Mouse (Mus musculus) myocyte (in vitro differentiated cells): Measurements from ENCODE around the gene Msh3. TPM values are rescaled to one million over a fixed set of nuclear protein-coding genes. Genes with fewer than 3 reads are reported as not detected.
"Not testable (repeated sequence)": the region's sequence is repeated elsewhere in the genome, so short reads cannot be mapped to it uniquely, and the experiment has no call there.

Experiments
- H3K27me3 ChIP-seq: one replicate; pipeline ENCODE4 v1.6.1; 2011; ENCODE audit not compliant: control insufficient read depth, insufficient read depth, insufficient read length
- H3K36me3 ChIP-seq: one replicate; pipeline ENCODE4 v1.6.1; 2011; ENCODE audit not compliant: control insufficient read depth, insufficient read depth
- H3K4me2 ChIP-seq: one replicate; pipeline ENCODE4 v1.6.1; 2011; ENCODE audit warnings: low read depth, control low read depth
- H3K4me3 ChIP-seq: one replicate; pipeline ENCODE4 v1.5.1; 2011; ENCODE audit warnings: mild to moderate bottlenecking, control low read depth, moderate library complexity
- H3K79me2 ChIP-seq: one replicate; pipeline ENCODE4 v1.6.1; 2011; ENCODE audit not compliant: control insufficient read depth, insufficient read depth
- H3ac ChIP-seq: one replicate; pipeline ENCODE4 v1.6.1; 2011; ENCODE audit not compliant: control insufficient read depth, insufficient read length
- CEBPB ChIP-seq: IDR thresholded peaks from 2 replicates; pipeline ENCODE4 v1.6.1; 2011; ENCODE audit warnings: mild to moderate bottlenecking, moderate library complexity; ENCODE audit not compliant: poor library complexity, insufficient read depth, severe bottlenecking
- E2F4 ChIP-seq: IDR thresholded peaks from one replicate; pipeline ENCODE4 v1.6.1; 2011; ENCODE audit warnings: mild to moderate bottlenecking, control low read depth, moderate library complexity; ENCODE audit not compliant: insufficient read depth
- MAX ChIP-seq: IDR thresholded peaks from one replicate; pipeline ENCODE4 v1.6.1; 2011; ENCODE audit warnings: low read depth, mild to moderate bottlenecking, control low read depth
- MYOD1 ChIP-seq, 3 experiments: IDR thresholded peaks; one replicate each; pipeline ENCODE4 v1.6.1; 2011; ENCODE audit warnings: control low read depth in 2 of 3, low read depth in 2 of 3, mild to moderate bottlenecking in 2 of 3, moderate library complexity in 1 of 3; ENCODE audit not compliant: insufficient read length in 2 of 3, control insufficient read depth in 1 of 3
- MYOG ChIP-seq, 3 experiments: IDR thresholded peaks; one replicate each; pipeline ENCODE4 v1.6.1; 2011; ENCODE audit warnings: control low read depth in 2 of 3, low read depth in 2 of 3, mild to moderate bottlenecking in 2 of 3; ENCODE audit not compliant: insufficient read length in 2 of 3, control insufficient read depth in 1 of 3, insufficient read depth in 1 of 3
- POLR2A ChIP-seq: IDR thresholded peaks from one replicate; pipeline ENCODE4 v1.6.1; 2011; ENCODE audit warnings: low read depth, mild to moderate bottlenecking, control low read depth, moderate library complexity; ENCODE audit not compliant: insufficient read length
- POLR2AphosphoS2 ChIP-seq: IDR thresholded peaks from one replicate; pipeline ENCODE4 v1.6.1; 2011; ENCODE audit warnings: low read depth, control low read depth; ENCODE audit not compliant: insufficient read length
- REST ChIP-seq: IDR thresholded peaks from one replicate; pipeline ENCODE4 v1.6.1; 2011; ENCODE audit warnings: mild to moderate bottlenecking, control low read depth, moderate library complexity; ENCODE audit not compliant: insufficient read depth, insufficient read length
- SRF ChIP-seq: IDR thresholded peaks from one replicate; pipeline ENCODE4 v1.6.1; 2011; ENCODE audit warnings: low read depth; ENCODE audit not compliant: control insufficient read depth, insufficient read length
- TCF12 ChIP-seq: IDR thresholded peaks from one replicate; pipeline ENCODE4 v1.6.1; 2011; ENCODE audit warnings: mild to moderate bottlenecking, control low read depth; ENCODE audit not compliant: poor library complexity, insufficient read depth, severe bottlenecking
- TCF3 ChIP-seq: IDR thresholded peaks from one replicate; pipeline ENCODE4 v1.6.1; 2011; ENCODE audit warnings: low read depth, control low read depth; ENCODE audit not compliant: insufficient read length
- USF1 ChIP-seq: IDR thresholded peaks from one replicate; pipeline ENCODE4 v1.6.1; 2011; ENCODE audit warnings: low read depth, mild to moderate bottlenecking, control low read depth, moderate library complexity
- polyA plus RNA-seq: library from polyadenylated mRNA; unstranded; fragments of >200 nt; fragmentation: generic; extraction: Trizol; gene quantifications from one replicate; pipeline ENCODE4 v1.2.1, GENCODE M21; 2012; ENCODE audit warnings: missing spikeins

Msh3 gene
- polyA plus RNA-seq, 1 experiment = 2.5 TPM

DNA sequence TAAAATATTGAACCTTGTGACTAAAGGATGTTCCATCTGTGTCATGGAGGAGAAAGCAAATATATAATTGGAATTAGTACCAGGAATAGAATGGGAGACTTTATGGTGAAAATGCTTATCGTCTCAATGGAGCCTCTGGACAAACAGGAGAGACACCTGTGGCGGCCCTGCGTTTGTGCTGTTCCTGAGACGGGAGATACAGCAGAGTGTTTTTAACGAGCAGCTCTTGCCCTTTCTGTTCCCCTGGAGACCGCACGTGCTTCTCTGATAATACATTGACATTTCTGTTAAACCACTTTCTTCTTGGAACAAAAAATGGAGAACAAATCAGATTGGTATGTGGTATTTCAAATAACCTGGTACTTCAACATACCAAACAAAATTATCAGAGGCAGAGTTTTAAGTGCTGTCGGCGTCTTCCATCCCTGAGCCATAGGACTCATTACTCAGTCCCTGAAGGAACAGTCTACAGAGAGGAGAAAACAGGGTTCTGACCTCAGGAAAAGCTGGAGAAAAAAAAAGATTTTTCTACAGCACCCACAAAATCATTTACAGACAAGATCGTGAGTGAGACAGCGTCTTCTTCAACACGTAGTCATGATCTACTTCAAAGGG lies 38.4 kb upstream of the Msh3 start:
- Histone ChIP-seq H3K4me3 (no peak overlapping the region), H3K36me3 (no peaks in the 10 kb centered on the region), H3K27me3 (no peaks in the 10 kb centered on the region), H3K4me2 (no peak overlapping the region), H3K79me2 (no peaks in the 10 kb centered on the region), H3ac (no peak overlapping the region)
- TF ChIP-seq SRF (no peak), MYOG (IDR thresholded peaks at IDR 0.05; ENCODE audit: control insufficient read depth in 1 of 3, insufficient read depth in 1 of 3, insufficient read length in 2 of 3, low read depth in 2 of 3) (no peak), REST (no peak), MYOD1 (IDR thresholded peaks at IDR 0.05; ENCODE audit: control insufficient read depth in 1 of 3, insufficient read length in 2 of 3, low read depth in 2 of 3) (no peak), MAX (no peak), USF1 (no peak), CEBPB (no peak), POLR2A (no peak), TCF3 (no peak), E2F4 (no peak), POLR2AphosphoS2 (no peak), TCF12 (no peak)

DNA sequence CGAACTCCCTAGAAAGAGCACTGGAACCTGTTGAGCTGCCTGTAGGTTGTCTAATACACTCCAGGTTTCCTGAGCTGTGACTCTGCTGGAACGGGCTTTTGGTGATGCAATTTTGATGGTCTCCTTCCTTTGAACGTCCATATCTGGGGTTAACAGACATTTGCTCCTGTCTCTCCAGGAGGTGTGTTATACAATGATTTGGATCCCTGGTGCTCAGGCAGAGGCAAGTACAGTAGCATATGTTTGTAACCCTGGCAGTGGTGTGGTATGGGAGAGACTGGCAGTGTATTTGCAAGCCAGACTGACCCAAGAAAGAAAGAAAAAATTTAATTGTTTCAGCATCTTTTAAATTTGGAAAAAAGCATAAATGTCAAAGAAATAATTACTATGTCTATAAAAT lies 32.6 kb upstream of the Msh3 start:
- Histone ChIP-seq H3K4me3 (no peak overlapping the region), H3K4me2 (no peak overlapping the region), H3K27me3 (no peaks in the 10 kb centered on the region), H3K79me2 (no peaks in the 10 kb centered on the region), H3ac (no peak overlapping the region), H3K36me3 (no peaks in the 10 kb centered on the region)
- TF ChIP-seq E2F4 = no peak
- no peak for TF ChIP-seq CEBPB

DNA sequence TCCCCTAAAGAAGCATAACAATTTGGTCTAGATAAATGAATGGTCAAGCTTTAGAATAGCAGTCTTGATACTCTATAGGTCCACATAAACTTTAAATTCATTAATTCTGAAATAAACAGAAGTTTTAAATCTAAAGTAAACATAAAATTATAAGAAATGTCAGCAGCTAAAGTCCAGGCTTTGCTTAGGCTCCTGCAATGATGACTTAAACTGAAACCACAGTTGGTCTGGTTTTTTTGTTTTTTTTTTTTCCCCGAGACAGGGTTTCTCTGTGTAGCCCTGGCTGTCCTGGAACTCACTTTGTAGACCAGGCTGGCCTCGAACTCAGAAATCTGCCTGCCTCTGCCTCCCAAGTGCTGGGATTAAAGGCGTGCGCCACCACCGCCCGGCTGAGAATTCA lies 16.7 kb upstream of the Msh3 start:
- H3K27me3 ChIP-seq, H3K79me2 ChIP-seq, H3K4me2 ChIP-seq, H3ac ChIP-seq, H3K36me3 ChIP-seq, H3K4me3 ChIP-seq: not testable (repeated sequence)

DNA sequence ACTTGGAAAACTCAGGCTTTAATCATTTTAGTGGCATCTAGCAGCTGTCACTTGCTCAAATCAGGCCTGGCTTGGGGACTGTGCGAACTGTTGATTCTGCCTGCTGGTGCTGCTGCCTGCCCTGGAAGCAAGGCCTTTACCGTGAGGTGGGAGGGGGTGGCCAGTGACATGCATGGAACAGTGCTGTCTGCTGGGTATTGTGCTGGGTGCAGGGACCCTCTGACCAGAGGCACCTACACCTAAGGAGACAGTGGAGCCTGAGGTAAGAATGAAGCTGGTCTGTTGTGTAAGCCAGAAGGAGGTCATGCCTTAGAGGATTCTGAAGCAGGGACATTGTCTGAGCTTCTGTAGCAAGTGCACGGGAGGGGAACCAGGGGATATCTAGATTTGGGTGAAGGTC lies 16.0 kb upstream of the Msh3 start:
- no peak overlapping the region for H3K4me2 ChIP-seq
- H3K79me2 ChIP-seq = no peaks in the 10 kb centered on the region
- TF ChIP-seq POLR2A (no peak), TCF12 (no peak), MYOG (IDR thresholded peaks at IDR 0.05; ENCODE audit: control insufficient read depth in 1 of 3, insufficient read depth in 1 of 3, insufficient read length in 2 of 3, low read depth in 2 of 3) (no peak), E2F4 (no peak), SRF (no peak), USF1 (no peak), REST (no peak), CEBPB (no peak), POLR2AphosphoS2 (no peak), MYOD1 (IDR thresholded peaks at IDR 0.05; ENCODE audit: control insufficient read depth in 1 of 3, insufficient read length in 2 of 3, low read depth in 2 of 3) (no peak), MAX (no peak), TCF3 (no peak)
- no peaks in the 10 kb centered on the region for H3K27me3 ChIP-seq
- H3ac ChIP-seq = no peak overlapping the region
- no peak overlapping the region for H3K4me3 ChIP-seq
- H3K36me3 ChIP-seq = no peaks in the 10 kb centered on the region

DNA sequence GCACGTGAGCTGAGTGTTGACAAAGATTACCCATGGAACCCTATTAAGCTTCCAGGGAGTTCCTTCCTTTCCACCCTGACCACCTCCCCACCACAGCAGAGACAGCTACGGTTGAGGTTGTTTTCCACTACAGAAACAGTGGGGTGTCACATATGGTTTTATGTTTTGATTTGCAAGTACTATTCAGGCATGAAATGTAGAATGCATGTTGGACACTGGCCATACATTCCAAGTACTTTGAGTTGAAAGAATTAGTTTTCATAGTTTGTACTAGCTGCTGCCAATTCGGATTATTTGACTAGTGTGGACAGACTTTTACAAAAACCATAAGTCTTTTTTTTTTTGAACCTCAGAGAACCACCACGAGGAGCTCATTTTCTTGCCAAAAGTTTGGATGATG lies 10.5 kb upstream of the Msh3 start:
- Histone ChIP-seq H3K4me3 (no peak overlapping the region), H3ac (no peak overlapping the region), H3K79me2 (no peaks in the 10 kb centered on the region), H3K4me2 (no peak overlapping the region), H3K36me3 (no peaks in the 10 kb centered on the region), H3K27me3 (no peaks in the 10 kb centered on the region)
- TF ChIP-seq MYOD1 (IDR thresholded peaks at IDR 0.05; ENCODE audit: control insufficient read depth in 1 of 3, insufficient read length in 2 of 3, low read depth in 2 of 3) = no peak
- TF ChIP-seq REST = no peak

DNA sequence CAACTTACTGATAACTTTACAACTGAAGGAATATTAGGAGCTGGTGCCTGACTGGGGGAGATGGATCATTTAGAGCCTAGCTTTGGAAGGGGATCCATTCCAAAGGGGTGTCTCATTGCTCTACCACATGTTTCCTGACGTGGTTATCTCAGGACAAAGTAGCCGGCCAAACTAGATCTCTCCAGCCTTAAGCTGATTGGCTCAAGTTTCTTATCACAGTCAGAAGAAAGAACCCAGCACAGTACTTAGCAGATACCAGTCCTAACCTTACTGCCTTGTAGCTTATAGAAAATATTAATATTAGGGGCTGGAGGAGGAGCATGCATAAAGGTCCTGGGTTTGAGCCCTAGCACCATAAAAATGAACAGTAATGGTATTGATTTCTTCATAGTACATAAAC lies 6.8 kb upstream of the Msh3 start:
- H3ac ChIP-seq = no peak overlapping the region
- H3K4me2 ChIP-seq = no peak overlapping the region
- H3K4me3 ChIP-seq = no peak overlapping the region
- H3K36me3 ChIP-seq = no peaks in the 10 kb centered on the region
- no peaks in the 10 kb centered on the region for H3K79me2 ChIP-seq
- TF ChIP-seq SRF = no peak
- no peak for TF ChIP-seq MAX
- TF ChIP-seq TCF12 = no peak
- no peak for TF ChIP-seq POLR2A
- TF ChIP-seq CEBPB = no peak
- no peak for TF ChIP-seq MYOD1 (IDR thresholded peaks at IDR 0.05; ENCODE audit: control insufficient read depth in 1 of 3, insufficient read length in 2 of 3, low read depth in 2 of 3)
- TF ChIP-seq REST = no peak
- TF ChIP-seq TCF3 = no peak
- TF ChIP-seq POLR2AphosphoS2 = no peak
- TF ChIP-seq E2F4 = no peak
- no peak for TF ChIP-seq USF1
- TF ChIP-seq MYOG (IDR thresholded peaks at IDR 0.05; ENCODE audit: control insufficient read depth in 1 of 3, insufficient read depth in 1 of 3, insufficient read length in 2 of 3, low read depth in 2 of 3) = no peak
- no peaks in the 10 kb centered on the region for H3K27me3 ChIP-seq
